Mouse (Mus musculus): ENCODE results near the gene Nup210l. TPM values are rescaled to one million over a fixed set of nuclear protein-coding genes. Genes with fewer than 3 reads are reported as not detected.

Gene Nup210l
- 0.74 TPM for polyA plus RNA-seq (2017; shearing (Covaris generic))

GRCm38 (mm10) chr3:90103938-90104337 is at the start of gene Nup210l:
TSS of gene Nup210l (plus strand) at chr3:90104132.

DNA sequence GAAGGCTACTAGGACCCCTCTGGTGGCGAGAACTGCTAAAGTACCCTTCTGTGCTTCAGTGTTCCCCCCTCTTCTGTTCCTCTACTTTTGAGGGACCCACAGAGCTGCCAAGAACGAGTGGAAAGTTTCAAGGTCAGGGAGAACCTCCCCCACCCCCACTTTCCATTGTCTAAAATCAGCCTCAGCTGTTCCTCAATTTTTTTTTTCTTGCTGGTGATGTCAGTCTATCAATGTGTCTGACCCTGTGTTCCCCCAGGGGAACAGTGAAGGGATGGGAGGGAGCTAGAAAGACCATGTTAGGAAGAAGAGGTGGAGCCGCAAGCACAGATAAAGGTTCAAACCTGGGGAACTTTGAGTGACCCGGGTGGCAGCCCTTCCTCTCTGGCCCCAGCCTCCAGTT is 31.6 kb upstream of the Nup210l start, which contains the start of gene Tpm3:
Gene Tpm3, plus strand, starts transcription at position 356 of the 400 bp plus-strand sequence.

GRCm38 (mm10) chr3:90213377-90213866 is 109.5 kb downstream of the Nup210l start, which contains the start of the genes Rps27 and Rab13:
TSS of gene Rps27 (minus strand) at chr3:90213651.
TSS of gene Rab13 (plus strand) at chr3:90213695.

GRCm38 (mm10) chr3:90231507-90232333 is 127.8 kb downstream of the Nup210l start, which contains the start of gene Jtb:
TSS of gene Jtb (plus strand) at chr3:90231597.

DNA sequence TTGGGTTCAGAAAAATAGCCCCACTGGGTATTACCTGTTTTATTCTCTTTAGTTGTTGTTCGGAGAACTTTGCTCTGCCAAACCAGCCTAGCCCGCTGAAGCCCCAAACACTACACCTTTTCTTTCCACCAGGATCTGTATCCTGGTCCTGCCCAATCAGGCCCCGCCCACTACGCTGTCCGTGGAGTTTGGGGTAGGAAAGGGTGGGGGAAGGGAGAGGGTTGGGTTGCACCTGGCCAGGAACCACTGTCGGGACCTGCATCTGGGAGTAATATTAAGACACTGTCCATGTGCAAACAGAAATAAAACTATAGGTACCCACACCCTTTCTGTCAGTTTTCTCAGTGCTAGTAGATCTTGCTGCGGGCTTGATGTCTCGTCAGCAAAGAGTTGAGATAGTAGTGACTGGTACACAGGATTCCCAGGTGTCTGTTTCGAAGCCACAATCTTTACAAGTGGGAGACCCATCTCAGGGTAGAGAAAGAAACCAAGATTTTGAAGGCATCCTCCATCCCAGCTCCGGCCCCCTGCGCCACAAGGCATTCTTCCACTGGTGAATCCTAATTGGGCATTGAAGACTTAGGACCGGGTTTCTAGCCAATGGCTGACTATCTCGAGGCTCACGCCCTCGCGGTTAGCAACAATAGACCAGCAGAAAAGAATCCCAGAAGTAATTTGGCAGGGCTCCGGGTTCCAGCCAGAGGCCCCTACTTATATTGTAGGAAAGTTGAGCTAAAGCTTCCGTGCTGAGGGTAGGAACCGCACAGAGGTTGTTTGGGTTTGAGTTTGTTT is 139.2 kb downstream of the Nup210l start, which contains the start of gene Creb3l4:
Gene Creb3l4, minus strand, starts transcription at position 529 of the 792 bp plus-strand sequence.

DNA sequence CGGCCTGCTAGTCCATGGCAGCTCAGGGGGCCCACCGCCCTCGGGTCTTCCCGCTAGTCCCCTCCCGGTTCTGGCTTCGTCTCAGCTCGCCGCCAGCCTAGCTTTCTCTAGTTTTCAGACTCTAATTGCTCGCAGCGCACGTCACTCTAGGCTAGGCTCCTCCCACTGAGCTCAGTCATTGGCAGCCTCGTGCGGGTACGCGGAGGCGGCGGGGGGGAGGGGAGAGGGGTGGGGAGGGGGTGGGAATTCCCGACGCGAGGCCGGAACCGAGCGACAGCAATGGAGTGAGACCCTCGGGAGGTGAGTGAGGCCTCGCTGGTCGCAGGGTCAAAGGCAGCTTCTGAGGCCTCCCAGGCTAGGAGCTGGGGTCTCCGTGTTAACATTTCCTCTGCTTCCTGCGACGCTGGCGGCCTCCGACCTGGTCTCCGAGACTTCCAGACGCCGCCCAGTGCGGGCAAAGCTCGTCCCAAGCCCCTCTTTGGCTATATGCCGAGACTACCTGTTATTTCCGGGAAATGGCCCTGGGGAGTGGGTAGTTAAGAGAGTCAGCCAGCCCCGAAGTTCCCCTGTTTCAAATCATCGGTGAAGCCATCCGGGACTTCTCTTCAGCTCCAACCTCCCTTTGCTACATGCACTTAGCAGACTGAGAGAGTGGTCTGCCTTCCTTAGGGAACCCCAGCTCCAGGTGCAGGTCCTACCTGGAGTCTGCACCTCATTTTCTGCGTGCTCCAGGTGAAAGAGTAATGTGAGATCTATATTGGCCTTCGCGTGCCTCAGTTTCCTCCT is 144.2 kb downstream of the Nup210l start, which contains the start of gene Slc39a1:
Gene Slc39a1, plus strand, starts transcription at position 213 of the 786 bp plus-strand sequence.

GRCm38 (mm10) chr3:90253653-90254418 is 149.9 kb downstream of the Nup210l start, which contains the start of gene Crtc2:
TSS of gene Crtc2 (plus strand) at chr3:90254163.

Other genes starting within 250 kb of the Nup210l start
- gene Il6ra, start 190.9 kb upstream of the Nup210l start, polyA plus RNA-seq (2017; shearing (Covaris generic)): 16.8 TPM
- 28.4 TPM for gene Atp8b2, start 140.6 kb upstream of the Nup210l start, polyA plus RNA-seq (2017; shearing (Covaris generic))
- 116 TPM for gene Hax1, start 105.4 kb upstream of the Nup210l start, polyA plus RNA-seq (2017; shearing (Covaris generic))
- gene 4933434E20Rik, start 52.5 kb upstream of the Nup210l start, polyA plus RNA-seq (2017; shearing (Covaris generic)): 171 TPM
- 266 TPM for gene Ubap2l, start 51.5 kb upstream of the Nup210l start, polyA plus RNA-seq (2017; shearing (Covaris generic))
- 1,011 TPM for gene Tpm3, start 31.5 kb upstream of the Nup210l start, polyA plus RNA-seq (2017; shearing (Covaris generic))
- 3,559 TPM for gene Rps27, start 109.5 kb downstream of the Nup210l start, polyA plus RNA-seq (2017; shearing (Covaris generic))
- 0.31 TPM for gene Rab13, start 109.6 kb downstream of the Nup210l start, polyA plus RNA-seq (2017; shearing (Covaris generic))
- 220 TPM for gene Jtb, start 127.5 kb downstream of the Nup210l start, polyA plus RNA-seq (2017; shearing (Covaris generic))
- 0.17 TPM for gene Creb3l4, start 139.4 kb downstream of the Nup210l start, polyA plus RNA-seq (2017; shearing (Covaris generic))
- gene Slc39a1, start 144.0 kb downstream of the Nup210l start, polyA plus RNA-seq (2017; shearing (Covaris generic)): 3.7 TPM
- 76.0 TPM for gene Crtc2, start 150.0 kb downstream of the Nup210l start, polyA plus RNA-seq (2017; shearing (Covaris generic))
- gene Dennd4b, start 161.1 kb downstream of the Nup210l start, polyA plus RNA-seq (2017; shearing (Covaris generic)): 44.5 TPM
- 13.5 TPM for gene Gatad2b, start 189.0 kb downstream of the Nup210l start, polyA plus RNA-seq (2017; shearing (Covaris generic))